Mouse (Mus musculus): ENCODE results near the gene Fam78a. TPM values are rescaled to one million over a fixed set of nuclear protein-coding genes. Genes with fewer than 3 reads are reported as not detected.

Fam78a gene
- polyA plus RNA-seq, 1 experiment from 2014 or later, result 2.2 TPM

DNA sequence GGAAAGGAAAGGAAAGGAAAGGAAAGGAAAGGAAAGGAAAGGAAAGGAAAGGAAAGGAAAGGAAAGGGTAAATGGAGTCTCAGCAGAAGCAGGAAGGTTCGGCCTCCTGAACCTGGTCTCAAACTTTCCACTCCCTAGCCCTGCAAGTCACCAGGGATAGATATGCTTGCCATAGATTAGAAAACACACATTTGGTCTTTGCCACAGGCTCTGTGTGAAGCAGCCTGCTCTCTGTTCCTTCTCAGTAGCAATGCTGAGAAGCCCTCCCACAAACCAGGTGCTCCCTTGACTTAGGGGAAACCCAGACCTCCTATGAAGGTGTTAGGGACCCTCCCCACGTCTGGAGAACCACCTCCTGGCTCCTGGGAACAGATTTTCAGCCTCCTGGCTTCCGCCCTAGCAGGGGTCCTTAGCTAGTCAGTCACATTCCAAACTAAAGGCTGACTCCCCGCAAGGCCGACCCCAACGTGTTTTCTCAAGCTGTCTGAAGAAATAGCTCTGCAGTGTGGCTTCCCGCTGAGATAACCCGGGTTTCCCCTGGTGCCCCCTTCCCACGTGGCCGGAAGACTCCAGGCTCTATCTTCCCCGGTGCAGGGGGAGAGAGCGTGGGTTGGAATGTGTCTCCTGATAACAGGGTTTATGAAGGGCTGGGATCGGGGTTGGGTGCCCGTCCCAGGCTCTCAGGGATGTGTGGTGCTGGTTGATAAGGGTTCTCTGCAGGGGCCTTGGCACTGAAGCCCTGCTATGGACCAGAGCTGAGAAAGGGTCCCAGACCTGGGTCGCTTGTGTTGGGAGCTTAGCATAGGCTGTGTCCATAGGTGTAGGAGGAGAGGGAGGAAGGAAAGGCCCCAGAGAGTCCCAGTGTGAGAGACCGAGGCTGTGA is 43.2 kb upstream of the Fam78a start:
- H3K9ac ChIP-seq (ENCODE audit: low read length), result peak overlapping the region; percentile 35; the same call in 1 of the 2 replicates
- ATAC-seq (ENCODE audit: insufficient read depth, low FRiP score), result peak; percentile 74

DNA sequence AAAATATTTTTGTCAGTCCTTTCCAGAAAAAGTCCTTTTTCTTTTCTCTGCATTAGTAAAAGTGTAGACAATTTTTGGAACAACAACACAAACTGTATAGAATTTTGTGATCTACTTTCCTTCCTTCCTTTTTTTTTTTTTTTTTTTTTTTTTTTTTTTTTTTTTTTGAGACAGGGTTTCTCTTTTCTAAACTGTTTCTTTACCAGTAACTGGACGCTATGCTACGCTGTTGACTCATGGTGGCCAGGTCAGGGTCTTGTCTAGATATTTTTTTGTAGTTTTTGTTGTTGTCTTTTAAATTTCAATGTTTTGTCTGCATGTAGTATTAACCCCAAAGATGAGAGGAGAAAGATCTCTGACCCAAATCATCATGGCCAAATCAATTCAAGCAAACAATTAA is 37.1 kb upstream of the Fam78a start:
- Histone ChIP-seq H3K9me3 (replicated peaks; ENCODE audit: control insufficient read depth, low read length) (no peaks in the 10 kb centered on the region), H3K4me2 (ENCODE audit: low read depth, low read length) (no peak overlapping the region), H3K4me1 (ENCODE audit: control insufficient read depth, insufficient read depth, low read length) (no peaks in the 10 kb centered on the region), H3K27ac (ENCODE audit: low read length) (no peak overlapping the region), H3K4me3 (replicated peaks; ENCODE audit: low read length) (no peak overlapping the region), H3K27me3 (ENCODE audit: control insufficient read depth, insufficient read depth, low read length) (no peaks in the 10 kb centered on the region), H3K36me3 (ENCODE audit: control insufficient read depth, insufficient read depth, low read length) (no peaks in the 10 kb centered on the region), H3K9ac (ENCODE audit: low read length) (no peak overlapping the region)
- ATAC-seq (ENCODE audit: insufficient read depth, low FRiP score), result no peak
- 60% methylated on average over 2 of the region's 2 CpGs for WGBS

More for the DNA sequence above, 43.2 kb upstream of the Fam78a start:
- Histone ChIP-seq H3K4me2 (ENCODE audit: low read depth, low read length) (peak overlapping the region; percentile 15; the same call in 1 of the 2 replicates), H3K4me1 (ENCODE audit: control insufficient read depth, insufficient read depth, low read length) (peaks cover 15% of the 10 kb centered on the region), H3K27ac (ENCODE audit: low read length) (no peak overlapping the region), H3K9me3 (replicated peaks; ENCODE audit: control insufficient read depth, low read length) (no peaks in the 10 kb centered on the region), H3K27me3 (ENCODE audit: control insufficient read depth, insufficient read depth, low read length) (no peaks in the 10 kb centered on the region), H3K4me3 (replicated peaks; ENCODE audit: low read length) (no peak overlapping the region), H3K36me3 (ENCODE audit: control insufficient read depth, insufficient read depth, low read length) (no peaks in the 10 kb centered on the region)
- WGBS, result 17% methylated on average over 16 of the region's 16 CpGs

DNA sequence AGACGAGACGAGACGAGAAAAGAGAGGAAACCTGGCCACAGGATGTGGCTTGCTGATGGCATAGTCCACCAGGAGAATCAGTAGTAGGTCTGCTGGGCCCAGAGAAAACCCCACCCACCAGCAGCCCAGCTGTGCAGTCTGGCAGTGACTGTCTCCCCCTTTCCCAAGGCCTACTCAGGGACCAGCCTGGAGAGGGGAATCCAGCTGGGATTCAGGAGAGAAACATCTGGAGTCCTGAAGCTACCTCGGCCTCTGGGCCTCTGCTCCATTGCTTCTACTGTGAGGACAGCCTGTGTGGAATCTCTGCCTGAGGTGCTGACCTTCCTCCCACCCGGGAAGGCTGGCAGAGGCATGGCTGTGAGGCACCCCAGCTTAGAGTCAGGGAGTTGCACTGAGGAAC is 36.5 kb upstream of the Fam78a start:
- Histone ChIP-seq H3K4me1 (ENCODE audit: control insufficient read depth, insufficient read depth, low read length) (no peaks in the 10 kb centered on the region), H3K27ac (ENCODE audit: low read length) (no peak overlapping the region), H3K9me3 (replicated peaks; ENCODE audit: control insufficient read depth, low read length) (no peaks in the 10 kb centered on the region), H3K27me3 (ENCODE audit: control insufficient read depth, insufficient read depth, low read length) (no peaks in the 10 kb centered on the region), H3K4me2 (ENCODE audit: low read depth, low read length) (no peak overlapping the region), H3K36me3 (ENCODE audit: control insufficient read depth, insufficient read depth, low read length) (no peaks in the 10 kb centered on the region), H3K4me3 (replicated peaks; ENCODE audit: low read length) (no peak overlapping the region), H3K9ac (ENCODE audit: low read length) (no peak overlapping the region)
- ATAC-seq (ENCODE audit: insufficient read depth, low FRiP score), result no peak
- 50% methylated on average over 5 of the region's 5 CpGs for WGBS

DNA sequence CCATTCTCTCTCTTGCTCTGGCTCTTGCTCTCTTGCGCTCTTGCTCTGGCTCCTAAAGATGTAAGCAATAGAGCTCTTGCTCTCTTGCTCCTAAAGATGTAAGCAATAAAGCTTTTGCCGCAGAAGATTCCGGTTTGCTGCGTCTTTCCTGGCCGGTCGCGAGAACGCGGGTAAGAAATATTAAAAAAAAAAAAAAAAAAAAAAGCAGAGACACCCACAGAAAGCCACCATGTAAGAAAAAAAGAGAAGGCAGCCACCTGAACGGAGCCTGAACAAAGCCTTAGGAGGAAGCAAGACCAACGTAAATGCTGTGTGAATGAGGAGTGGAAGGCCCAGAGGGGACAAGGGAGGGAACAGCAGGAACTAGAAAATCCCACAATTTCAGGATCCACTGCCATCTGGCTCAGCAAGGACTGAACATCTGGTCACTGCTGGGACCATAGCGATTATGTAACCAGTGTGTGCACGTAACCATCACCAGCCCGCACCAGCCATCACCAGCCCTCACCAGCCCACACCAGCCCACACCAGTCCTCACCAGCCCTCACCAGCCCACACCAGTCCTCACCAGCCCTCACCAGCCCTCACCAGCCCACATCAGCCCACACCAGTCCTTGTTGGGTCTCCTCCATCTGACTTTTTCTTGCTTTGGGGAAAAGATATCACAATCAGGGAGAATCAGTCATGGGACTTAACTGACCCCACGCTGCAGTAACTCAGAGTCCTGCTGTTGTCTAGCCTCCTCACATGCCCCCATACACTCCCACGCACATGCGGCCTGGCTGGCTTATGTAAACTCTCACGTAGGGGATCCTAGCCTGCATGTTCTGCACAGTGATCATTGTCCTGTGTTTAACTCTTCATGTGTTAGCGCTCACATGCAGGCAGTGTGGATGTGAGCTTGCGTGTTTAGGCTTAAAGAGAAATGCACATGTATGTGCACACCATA is 35.4 kb upstream of the Fam78a start:
- no peaks in the 10 kb centered on the region for H3K36me3 ChIP-seq (ENCODE audit: control insufficient read depth, insufficient read depth, low read length)
- no peak overlapping the region for H3K4me3 ChIP-seq (replicated peaks; ENCODE audit: low read length)
- no peaks in the 10 kb centered on the region for H3K9me3 ChIP-seq (replicated peaks; ENCODE audit: control insufficient read depth, low read length)
- no peak for ATAC-seq (ENCODE audit: insufficient read depth, low FRiP score)
- H3K27me3 ChIP-seq (ENCODE audit: control insufficient read depth, insufficient read depth, low read length), result no peaks in the 10 kb centered on the region
- H3K27ac ChIP-seq (ENCODE audit: low read length), result no peak overlapping the region
- H3K4me1 ChIP-seq (ENCODE audit: control insufficient read depth, insufficient read depth, low read length), result no peaks in the 10 kb centered on the region
- H3K9ac ChIP-seq (ENCODE audit: low read length), result no peak overlapping the region
- WGBS, result 83% methylated on average over 20 of the region's 20 CpGs
- no peak overlapping the region for H3K4me2 ChIP-seq (ENCODE audit: low read depth, low read length)

DNA sequence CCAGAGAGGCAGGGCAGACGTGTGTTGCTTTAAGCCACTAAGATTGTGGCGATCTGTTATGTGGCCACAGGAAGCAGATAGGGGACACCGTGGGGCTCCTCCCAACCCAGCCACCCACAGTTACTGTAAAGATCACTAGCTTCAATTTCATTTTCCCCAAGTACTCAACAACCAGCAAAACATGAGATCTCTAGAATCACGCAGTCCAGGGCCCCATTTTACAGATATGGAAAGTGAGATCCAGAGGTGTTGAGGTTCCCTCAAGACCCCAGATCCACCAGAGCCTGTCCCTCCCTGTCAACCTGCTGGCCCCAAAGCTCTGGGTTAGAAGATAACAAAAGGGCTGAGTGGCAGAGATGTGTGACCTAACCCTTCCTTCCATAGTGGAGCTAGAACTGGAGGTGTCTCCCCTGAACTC is 31.2 kb upstream of the Fam78a start:
- WGBS, result 85% methylated on average over 4 of the region's 4 CpGs
- H3K4me2 ChIP-seq (ENCODE audit: low read depth, low read length), result no peak overlapping the region
- H3K27ac ChIP-seq (ENCODE audit: low read length), result no peak overlapping the region
- no peaks in the 10 kb centered on the region for H3K27me3 ChIP-seq (ENCODE audit: control insufficient read depth, insufficient read depth, low read length)
- H3K9ac ChIP-seq (ENCODE audit: low read length), result no peak overlapping the region
- no peak for ATAC-seq (ENCODE audit: insufficient read depth, low FRiP score)
- no peaks in the 10 kb centered on the region for H3K4me1 ChIP-seq (ENCODE audit: control insufficient read depth, insufficient read depth, low read length)
- no peaks in the 10 kb centered on the region for H3K36me3 ChIP-seq (ENCODE audit: control insufficient read depth, insufficient read depth, low read length)
- no peaks in the 10 kb centered on the region for H3K9me3 ChIP-seq (replicated peaks; ENCODE audit: control insufficient read depth, low read length)
- H3K4me3 ChIP-seq (replicated peaks; ENCODE audit: low read length), result no peak overlapping the region

DNA sequence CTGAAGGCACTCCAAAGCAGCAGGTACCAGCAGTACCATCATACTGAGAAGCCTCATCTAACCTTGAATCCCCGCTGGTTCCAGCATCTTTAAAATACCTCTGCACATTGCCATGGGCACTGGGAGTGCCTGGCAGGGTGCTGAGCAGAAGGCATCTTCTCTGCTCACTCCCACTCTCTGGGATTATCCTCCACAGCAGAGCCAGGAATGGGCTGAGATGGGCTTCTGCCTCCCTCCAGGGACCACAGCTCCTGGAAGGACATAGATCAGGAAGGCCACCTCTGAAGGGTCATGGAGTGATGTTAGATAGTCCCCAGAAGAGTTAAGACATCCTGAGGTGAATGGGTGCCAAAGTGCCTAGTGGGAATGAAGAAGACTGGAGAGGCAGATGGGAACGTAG is 27.9 kb upstream of the Fam78a start:
- WGBS, result 79% methylated on average over 2 of the region's 2 CpGs
- Histone ChIP-seq H3K4me3 (replicated peaks; ENCODE audit: low read length) (no peak overlapping the region), H3K27ac (ENCODE audit: low read length) (no peak overlapping the region), H3K4me1 (ENCODE audit: control insufficient read depth, insufficient read depth, low read length) (no peaks in the 10 kb centered on the region), H3K36me3 (ENCODE audit: control insufficient read depth, insufficient read depth, low read length) (no peaks in the 10 kb centered on the region), H3K4me2 (ENCODE audit: low read depth, low read length) (no peak overlapping the region), H3K27me3 (ENCODE audit: control insufficient read depth, insufficient read depth, low read length) (no peaks in the 10 kb centered on the region), H3K9me3 (replicated peaks; ENCODE audit: control insufficient read depth, low read length) (no peaks in the 10 kb centered on the region), H3K9ac (ENCODE audit: low read length) (no peak overlapping the region)
- ATAC-seq (ENCODE audit: insufficient read depth, low FRiP score), result no peak

DNA sequence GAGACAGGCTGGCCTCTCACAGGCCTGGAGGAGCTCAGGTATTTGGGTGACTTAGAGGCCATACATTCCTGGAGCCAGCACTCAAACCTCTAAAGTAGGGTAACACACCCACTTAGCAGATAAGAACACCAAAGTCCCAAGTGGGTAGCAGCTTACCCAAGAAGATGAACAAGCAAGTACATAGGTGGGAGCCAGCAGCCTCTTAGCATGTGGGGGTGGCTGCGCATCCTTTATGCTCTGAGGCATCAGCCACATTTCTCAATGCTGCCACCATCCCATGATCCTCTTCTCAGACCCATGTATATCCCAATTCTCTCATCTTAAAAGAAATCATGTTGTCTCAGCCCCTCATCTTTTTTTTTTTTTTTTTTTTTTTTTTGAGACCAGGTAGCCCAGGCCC is 26.6 kb upstream of the Fam78a start:
- Histone ChIP-seq H3K27ac (ENCODE audit: low read length) (no peak overlapping the region), H3K4me1 (ENCODE audit: control insufficient read depth, insufficient read depth, low read length) (no peaks in the 10 kb centered on the region), H3K9me3 (replicated peaks; ENCODE audit: control insufficient read depth, low read length) (no peaks in the 10 kb centered on the region), H3K4me2 (ENCODE audit: low read depth, low read length) (no peak overlapping the region), H3K27me3 (ENCODE audit: control insufficient read depth, insufficient read depth, low read length) (no peaks in the 10 kb centered on the region), H3K36me3 (ENCODE audit: control insufficient read depth, insufficient read depth, low read length) (no peaks in the 10 kb centered on the region), H3K9ac (ENCODE audit: low read length) (no peak overlapping the region), H3K4me3 (replicated peaks; ENCODE audit: low read length) (no peak overlapping the region)
- WGBS, result 88% methylated on average over 1 of the region's 1 CpGs
- ATAC-seq (ENCODE audit: insufficient read depth, low FRiP score), result no peak

DNA sequence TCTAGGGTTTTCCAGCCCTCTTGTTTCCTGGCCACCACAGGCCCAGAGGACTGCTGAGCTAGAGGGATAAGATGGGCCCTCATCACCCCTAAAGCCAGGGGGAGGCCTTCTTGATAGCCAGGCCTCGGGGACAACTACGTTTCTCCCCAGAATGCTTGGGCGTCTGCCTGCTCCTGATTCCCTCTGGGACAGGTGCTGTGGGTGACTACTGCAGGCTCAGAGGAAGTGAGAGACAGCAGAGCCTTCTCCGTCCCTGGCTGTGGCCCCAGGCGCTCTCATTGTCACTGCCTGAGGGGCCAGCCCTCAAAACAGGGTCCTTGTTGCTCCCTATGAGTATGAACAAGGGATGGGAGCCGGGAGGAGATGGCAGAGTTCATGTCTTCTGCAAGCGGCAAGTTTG is 21.3 kb upstream of the Fam78a start:
- no peak overlapping the region for H3K4me3 ChIP-seq (replicated peaks; ENCODE audit: low read length)
- H3K4me1 ChIP-seq (ENCODE audit: control insufficient read depth, insufficient read depth, low read length), result no peaks in the 10 kb centered on the region
- H3K27me3 ChIP-seq (ENCODE audit: control insufficient read depth, insufficient read depth, low read length), result no peaks in the 10 kb centered on the region
- no peaks in the 10 kb centered on the region for H3K36me3 ChIP-seq (ENCODE audit: control insufficient read depth, insufficient read depth, low read length)
- no peak for ATAC-seq (ENCODE audit: insufficient read depth, low FRiP score)
- no peaks in the 10 kb centered on the region for H3K9me3 ChIP-seq (replicated peaks; ENCODE audit: control insufficient read depth, low read length)
- H3K4me2 ChIP-seq (ENCODE audit: low read depth, low read length), result no peak overlapping the region
- 76% methylated on average over 7 of the region's 7 CpGs for WGBS
- no peak overlapping the region; the same call in 1 of the 2 replicates for H3K27ac ChIP-seq (ENCODE audit: low read length)
- no peak overlapping the region for H3K9ac ChIP-seq (ENCODE audit: low read length)
